Mouse (Mus musculus) lung, embryonic 16.5 days (tissue): ENCODE measurements at regions not wholly inside any gene's neighbourhood (a gene's known extent, or its start where the extent isn't known, plus 50 kb on each side); places are given as distances from the start of the nearest gene placed in this dataset.
A peak's percentile ranks its signal among the peaks of the same experiment; 100 is the strongest.

Source experiments
- ATAC-seq: fragments of 200-750 bp; cut with Nextera tagmentation; 2 replicates; pipeline ENCODE4 v1.8.0; 2017; ENCODE audit warnings: low read depth, mild to moderate bottlenecking, moderate library complexity
- H3K27ac ChIP-seq: fragments of 300-500 bp; sonication (generic); 2 replicates; pipeline ENCODE4 v1.5.1; 2014; ENCODE audit warnings: mild to moderate bottlenecking, control low read depth, low read length
- H3K27me3 ChIP-seq: fragments of 300-500 bp; sonication (generic); 2 replicates; pipeline ENCODE4 v1.6.1; 2014; ENCODE audit warnings: low read depth, low read length, mixed read lengths; ENCODE audit not compliant: control insufficient read depth, insufficient read depth
- H3K36me3 ChIP-seq: fragments of 300-500 bp; sonication (generic); 2 replicates; pipeline ENCODE4 v1.6.1; 2014; ENCODE audit warnings: low read length; ENCODE audit not compliant: control insufficient read depth, insufficient read depth
- H3K4me1 ChIP-seq: fragments of 300-500 bp; sonication (generic); replicated peaks from 2 replicates; pipeline ENCODE4 v1.6.1; 2014; ENCODE audit warnings: low read length, mixed read lengths; ENCODE audit not compliant: control insufficient read depth, insufficient read depth
- H3K4me2 ChIP-seq: fragments of 300-500 bp; sonication (generic); 2 replicates; pipeline ENCODE4 v1.6.1; 2014; ENCODE audit warnings: low read depth, low read length, control low read depth
- H3K4me3 ChIP-seq: fragments of 300-500 bp; sonication (generic); 2 replicates; pipeline ENCODE4 v1.5.1; 2014; ENCODE audit warnings: mild to moderate bottlenecking, low read length, control low read depth
- H3K9ac ChIP-seq: fragments of 300-500 bp; sonication (generic); 2 replicates; pipeline ENCODE4 v1.6.1; 2014; ENCODE audit warnings: low read length, control low read depth
- H3K9me3 ChIP-seq: fragments of 300-500 bp; sonication (generic); 2 replicates; pipeline ENCODE4 v1.6.1; 2016; ENCODE audit warnings: low read length; ENCODE audit not compliant: control insufficient read depth
- WGBS: fragments of 180-500 bp; shearing (Covaris S2); extraction: QIAGEN DNeasy Blood & Tissue Kit; methylation state at CpG from one replicate; pipeline ENCODE4 v1.1.7; 2014; 5-methylcytosine and 5-hydroxymethylcytosine counted together

GRCm38 (mm10) chr9:63880487-63881260 is 122.9 kb upstream of the Smad3 start:
- Histone ChIP-seq H3K4me1 (peaks cover 12% of the 10 kb centered on the region; the same call in 1 of the 2 replicates), H3K4me3 (peak overlapping the region; percentile 12), H3K27ac (no peak overlapping the region), H3K9ac (no peak overlapping the region), H3K36me3 (no peaks in the 10 kb centered on the region), H3K9me3 (no peaks in the 10 kb centered on the region), H3K27me3 (no peaks in the 10 kb centered on the region), H3K4me2 (peak overlapping the region; percentile 33)
- no peak for ATAC-seq
- WGBS: 30% methylated on average over 26 of the region's 26 CpGs

DNA sequence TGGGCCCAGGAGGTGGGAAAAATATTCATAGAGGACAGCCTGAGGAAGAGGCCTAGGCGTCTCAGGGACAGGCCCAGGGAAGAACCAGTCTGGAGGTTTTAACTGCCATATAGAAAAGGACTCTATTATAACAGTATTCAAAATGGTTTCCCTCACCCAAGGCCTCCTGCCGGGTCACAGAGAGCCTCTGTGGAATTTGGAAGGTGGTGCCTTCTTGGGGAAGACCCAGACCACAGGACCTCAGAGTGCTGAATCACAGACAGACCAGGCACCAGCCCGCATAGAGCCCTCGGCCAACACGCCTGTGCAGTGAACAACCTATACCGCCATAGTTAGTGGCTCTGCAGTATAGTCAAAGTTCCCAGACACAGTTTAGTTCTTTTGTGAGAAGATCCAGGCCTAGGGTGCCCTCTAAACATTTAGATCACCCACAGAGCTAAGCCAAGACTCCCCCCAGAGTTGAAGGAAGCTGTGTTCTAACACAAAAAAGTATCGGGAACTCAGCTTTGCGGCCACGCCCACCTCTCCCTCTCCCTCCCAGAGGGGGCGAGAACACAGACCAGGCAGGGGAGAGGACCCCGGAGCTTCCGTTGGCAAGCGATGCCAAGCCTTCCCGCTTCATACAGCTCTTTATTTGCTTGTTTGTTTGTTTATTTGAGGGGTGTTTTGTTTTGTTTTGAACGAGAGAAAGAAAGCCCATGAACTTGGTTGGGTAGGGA is 122.1 kb upstream of the Smad3 start:
- Histone ChIP-seq H3K4me1 (peaks cover 12% of the 10 kb centered on the region; the same call in 1 of the 2 replicates), H3K4me3 (peak overlapping the region; percentile 12), H3K9ac (no peak overlapping the region), H3K4me2 (peak overlapping the region; percentile 33), H3K27ac (no peak overlapping the region), H3K27me3 (no peaks in the 10 kb centered on the region), H3K9me3 (no peaks in the 10 kb centered on the region), H3K36me3 (no peaks in the 10 kb centered on the region)
- WGBS: 27% methylated on average over 15 of the region's 15 CpGs
- peak; percentile 48; the same call in 1 of the 2 replicates for ATAC-seq

GRCm38 (mm10) chr9:63877864-63878263 is 120.1 kb upstream of the Smad3 start:
- Histone ChIP-seq H3K4me3 (no peak overlapping the region), H3K4me1 (peaks cover 12% of the 10 kb centered on the region; the same call in 1 of the 2 replicates), H3K36me3 (no peaks in the 10 kb centered on the region), H3K9me3 (no peaks in the 10 kb centered on the region), H3K27ac (no peak overlapping the region), H3K4me2 (no peak overlapping the region), H3K27me3 (no peaks in the 10 kb centered on the region), H3K9ac (no peak overlapping the region)
- whole genome bisulfite sequencing: 67% methylated on average over 7 of the region's 7 CpGs
- no peak for ATAC-seq

DNA sequence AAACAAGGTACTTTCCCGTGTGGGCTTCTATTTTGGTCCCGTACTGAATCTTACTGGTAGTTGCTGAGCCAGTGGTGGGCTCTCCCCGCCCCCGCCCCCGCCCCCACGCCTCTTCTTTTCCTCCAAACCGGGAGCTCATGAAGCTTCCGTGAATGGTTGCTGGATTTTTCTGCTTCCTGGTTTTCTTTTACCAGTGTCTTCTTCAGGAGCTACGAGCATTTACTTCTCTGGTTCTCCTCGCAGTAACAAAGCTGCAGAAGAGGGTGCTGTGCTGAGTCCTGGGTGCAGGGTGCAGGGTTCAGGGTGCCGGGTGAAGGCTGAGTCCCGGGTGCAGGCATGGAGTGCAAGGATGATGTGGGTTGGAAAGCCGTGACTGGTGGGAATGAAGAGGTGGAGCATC is 119.1 kb upstream of the Smad3 start:
- Histone ChIP-seq H3K4me3 (no peak overlapping the region), H3K27me3 (no peaks in the 10 kb centered on the region), H3K27ac (no peak overlapping the region), H3K36me3 (no peaks in the 10 kb centered on the region), H3K9me3 (no peaks in the 10 kb centered on the region), H3K9ac (no peak overlapping the region), H3K4me1 (peaks cover 12% of the 10 kb centered on the region; the same call in 1 of the 2 replicates), H3K4me2 (peak overlapping the region; percentile 36)
- no peak for ATAC-seq
- 17% methylated on average over 13 of the region's 13 CpGs for WGBS

DNA sequence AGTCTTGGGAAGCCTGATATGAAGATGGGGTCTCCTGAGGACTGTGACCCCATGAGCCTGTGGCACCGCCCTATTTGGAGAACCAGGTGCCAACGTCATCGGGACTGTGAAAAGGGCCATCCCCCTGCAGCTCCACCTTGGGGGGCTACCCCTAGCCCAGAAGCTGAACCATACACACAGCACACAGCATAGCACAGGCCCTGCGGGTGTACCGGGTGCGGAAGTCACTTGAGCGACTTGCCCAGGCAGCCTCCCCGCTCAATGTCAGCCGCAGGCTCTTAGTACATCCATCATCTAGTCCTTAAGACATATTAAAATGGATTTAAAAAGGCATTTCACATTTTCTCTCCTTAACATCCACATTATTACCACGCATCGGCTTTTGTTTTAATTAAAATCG is 118.2 kb upstream of the Smad3 start:
- no peak overlapping the region for H3K4me3 ChIP-seq
- H3K9ac ChIP-seq: no peak overlapping the region
- H3K9me3 ChIP-seq: no peaks in the 10 kb centered on the region
- no peaks in the 10 kb centered on the region for H3K27me3 ChIP-seq
- H3K4me1 ChIP-seq: peaks cover 12% of the 10 kb centered on the region; the same call in 1 of the 2 replicates
- H3K36me3 ChIP-seq: no peaks in the 10 kb centered on the region
- ATAC-seq: no peak
- WGBS: 88% methylated on average over 12 of the region's 12 CpGs
- no peak overlapping the region for H3K4me2 ChIP-seq
- H3K27ac ChIP-seq: no peak overlapping the region

GRCm38 (mm10) chr9:63875193-63875592 is 117.4 kb upstream of the Smad3 start:
- peaks cover 8% of the 10 kb centered on the region; the same call in 1 of the 2 replicates for H3K4me1 ChIP-seq
- ATAC-seq: no peak
- H3K36me3 ChIP-seq: no peaks in the 10 kb centered on the region
- H3K9ac ChIP-seq: no peak overlapping the region
- 0 out of 2 replicates have a peak, but pooled peaks cover 3% of the 10 kb centered on the region for H3K9me3 ChIP-seq
- no peak overlapping the region for H3K4me2 ChIP-seq
- H3K27ac ChIP-seq: no peak overlapping the region
- H3K27me3 ChIP-seq: no peaks in the 10 kb centered on the region
- no peak overlapping the region for H3K4me3 ChIP-seq
- 88% methylated on average over 5 of the region's 5 CpGs for WGBS

DNA sequence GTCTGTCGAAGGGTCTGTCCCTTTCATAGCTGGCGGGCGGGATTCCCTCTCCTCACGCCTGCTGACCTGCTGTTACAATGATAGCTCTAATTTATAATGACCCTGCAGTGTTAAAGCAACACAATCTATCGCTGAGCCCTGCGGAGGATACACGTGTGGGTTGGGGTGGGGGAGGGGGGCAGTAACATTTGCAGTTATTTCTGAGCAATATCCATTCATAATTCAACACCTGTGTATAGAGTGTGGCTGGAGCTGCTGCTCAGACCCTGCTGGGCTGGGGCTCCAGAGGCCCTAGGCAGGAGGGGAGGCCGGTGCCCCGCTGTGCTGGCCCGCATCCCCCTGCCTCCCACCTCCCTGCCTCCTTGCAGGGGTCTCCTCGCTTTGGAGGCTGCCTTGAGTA is 106.6 kb upstream of the Smad3 start:
- Histone ChIP-seq H3K36me3 (no peaks in the 10 kb centered on the region), H3K9ac (no peak overlapping the region), H3K4me1 (0 out of 2 replicates have a peak, but pooled peaks cover 4% of the 10 kb centered on the region), H3K4me3 (no peak overlapping the region), H3K4me2 (no peak overlapping the region), H3K27me3 (no peaks in the 10 kb centered on the region), H3K27ac (no peak overlapping the region), H3K9me3 (no peaks in the 10 kb centered on the region)
- ATAC-seq: no peak
- 59% methylated on average over 11 of the region's 11 CpGs for WGBS

DNA sequence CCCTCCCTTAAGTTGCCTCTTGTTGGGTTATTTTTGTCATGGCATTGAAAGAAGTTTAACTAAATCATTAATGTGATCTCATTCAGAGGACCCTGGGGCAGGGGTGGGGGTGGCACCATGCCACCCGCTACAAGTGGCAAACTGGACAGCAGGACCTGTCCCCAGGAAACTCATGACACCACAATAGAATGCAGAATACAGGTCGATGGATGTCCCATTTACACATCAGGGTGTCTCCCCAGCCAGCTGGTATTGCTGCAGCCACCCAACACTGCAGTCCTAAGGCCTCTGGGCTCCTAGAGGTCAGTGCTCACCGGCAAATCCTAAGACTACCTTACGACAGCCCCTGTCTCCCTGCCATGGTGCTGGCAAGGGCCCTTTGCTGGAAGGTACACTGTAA is 105.5 kb upstream of the Smad3 start:
- WGBS: 69% methylated on average over 4 of the region's 4 CpGs

DNA sequence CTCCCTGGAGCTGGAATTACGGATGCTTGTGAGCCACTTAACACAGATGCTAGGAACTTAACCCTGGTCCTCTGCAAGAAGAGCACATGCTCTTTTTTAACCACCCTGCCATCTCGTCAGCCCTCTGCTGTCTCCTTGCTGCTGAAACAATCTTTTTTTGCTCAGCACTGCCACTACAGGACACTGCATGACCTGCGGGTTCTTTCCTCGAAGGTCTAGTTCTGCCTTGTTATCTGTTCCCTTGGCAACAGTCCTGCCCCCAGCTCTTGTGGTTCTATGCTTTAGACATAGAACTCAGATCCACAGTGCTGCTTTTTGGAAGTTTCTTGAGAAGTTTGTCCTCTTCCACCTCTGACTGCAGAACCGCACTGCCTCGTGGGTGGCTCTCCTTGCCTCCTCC is 104.6 kb upstream of the Smad3 start:
- Histone ChIP-seq H3K4me3 (no peak overlapping the region), H3K27ac (no peak overlapping the region), H3K27me3 (no peaks in the 10 kb centered on the region), H3K4me2 (no peak overlapping the region), H3K4me1 (0 out of 2 replicates have a peak, but pooled peaks cover 4% of the 10 kb centered on the region), H3K9ac (no peak overlapping the region), H3K36me3 (no peaks in the 10 kb centered on the region), H3K9me3 (no peaks in the 10 kb centered on the region)
- 37% methylated on average over 6 of the region's 6 CpGs for WGBS
- peak; percentile 64 for ATAC-seq

More for the DNA sequence above, 105.5 kb upstream of the Smad3 start:
- Histone ChIP-seq H3K4me1 (0 out of 2 replicates have a peak, but pooled peaks cover 4% of the 10 kb centered on the region), H3K9me3 (no peaks in the 10 kb centered on the region), H3K4me3 (no peak overlapping the region), H3K27ac (no peak overlapping the region), H3K36me3 (no peaks in the 10 kb centered on the region), H3K4me2 (no peak overlapping the region), H3K9ac (no peak overlapping the region), H3K27me3 (no peaks in the 10 kb centered on the region)
- ATAC-seq: no peak
